Mouse (Mus musculus) liver, embryonic 15.5 days (tissue): ENCODE results near the gene Mvp. TPM values are rescaled to one million over a fixed set of nuclear protein-coding genes. Genes with fewer than 3 reads are reported as not detected.

ENCODE experiments used
- ATAC-seq: fragments of 200-750 bp; cut with Nextera tagmentation; 2 replicates; pipeline ENCODE4 v1.8.0; 2017; ENCODE audit warnings: moderate number of reproducible peaks, mild to moderate bottlenecking, moderate library complexity; ENCODE audit not compliant: insufficient read depth
- H3K27ac ChIP-seq: fragments of 300-500 bp; sonication (generic); replicated peaks from 2 replicates; pipeline ENCODE4 v1.5.1; 2015; ENCODE audit warnings: mild to moderate bottlenecking, inconsistent platforms
- H3K27me3 ChIP-seq: fragments of 300-500 bp; sonication (generic); 2 replicates; pipeline ENCODE4 v1.6.1; 2015; ENCODE audit warnings: mild to moderate bottlenecking, inconsistent platforms
- H3K36me3 ChIP-seq: fragments of 300-500 bp; sonication (generic); replicated peaks from 2 replicates; pipeline ENCODE4 v1.6.1; 2015; ENCODE audit warnings: moderate library complexity, mild to moderate bottlenecking, inconsistent platforms
- H3K4me1 ChIP-seq: fragments of 300-500 bp; sonication (generic); replicated peaks from 2 replicates; pipeline ENCODE4 v1.6.1; 2015; ENCODE audit warnings: inconsistent platforms
- H3K4me2 ChIP-seq: fragments of 300-500 bp; sonication (generic); 2 replicates; pipeline ENCODE4 v1.6.1; 2015; ENCODE audit warnings: moderate library complexity, mild to moderate bottlenecking, inconsistent platforms
- H3K4me3 ChIP-seq: fragments of 300-500 bp; sonication (generic); replicated peaks from 2 replicates; pipeline ENCODE4 v1.5.1; 2015; ENCODE audit warnings: mild to moderate bottlenecking, inconsistent platforms
- H3K9ac ChIP-seq: fragments of 300-500 bp; sonication (generic); 2 replicates; pipeline ENCODE4 v1.6.1; 2015; ENCODE audit warnings: moderate library complexity, mild to moderate bottlenecking, inconsistent platforms
- H3K9me3 ChIP-seq: fragments of 300-500 bp; sonication (generic); replicated peaks from 2 replicates; pipeline ENCODE4 v1.6.1; 2016; ENCODE audit warnings: inconsistent platforms
- WGBS: fragments of 180-500 bp; shearing (Covaris S2); methylation state at CpG from one replicate; pipeline ENCODE4 v1.1.7; 2015; ENCODE audit warnings: mixed read lengths; ENCODE audit not compliant: insufficient replicate concordance; 5-methylcytosine and 5-hydroxymethylcytosine counted together
- polyA plus RNA-seq: library from polyadenylated mRNA; unstranded; fragments of >200 nt; fragmentation: Nextera tagmentation; extraction: Ambion mirVana; gene quantifications from 2 replicates; pipeline ENCODE4 v1.2.1, GENCODE M21; 2015

The Mvp gene
- polyA plus RNA-seq, 1 experiment from 2014 or later = 9.2 TPM

- WGBS = under 1% methylated on average over 30 of the region's 30 CpGs
- peaks cover 62% of the 10 kb centered on the region for H3K36me3 ChIP-seq
Observed at GRCm38 (mm10) chr7:127024755-127025555, 10.5 kb upstream of the Mvp start.

GRCm38 (mm10) chr7:127023896-127024690 is 9.7 kb upstream of the Mvp start:
- 17% methylated on average over 19 of the region's 19 CpGs for WGBS
- peaks cover 53% of the 10 kb centered on the region for H3K36me3 ChIP-seq
- peak overlapping the region; percentile 97 for H3K27ac ChIP-seq
- no peaks in the 10 kb centered on the region for H3K27me3 ChIP-seq
- H3K4me3 ChIP-seq = peak overlapping the region; percentile 98
- no peak for ATAC-seq
- peak overlapping the region; percentile 98 for H3K4me2 ChIP-seq
- H3K4me1 ChIP-seq = peaks cover 69% of the 10 kb centered on the region
- H3K9me3 ChIP-seq = no peaks in the 10 kb centered on the region
- peak overlapping the region; percentile 99 for H3K9ac ChIP-seq

More at GRCm38 (mm10) chr7:127024755-127025555, 10.5 kb upstream of the Mvp start:
- peak; percentile 16 for ATAC-seq
- H3K9me3 ChIP-seq = no peaks in the 10 kb centered on the region
- no peaks in the 10 kb centered on the region for H3K27me3 ChIP-seq
- H3K9ac ChIP-seq = peak overlapping the region; percentile 99
- H3K4me1 ChIP-seq = peaks cover 73% of the 10 kb centered on the region
- peak overlapping the region; percentile 98 for H3K4me2 ChIP-seq
- H3K4me3 ChIP-seq = peak overlapping the region; percentile 98
- peak overlapping the region; percentile 97 for H3K27ac ChIP-seq

GRCm38 (mm10) chr7:127023272-127023691 is 8.9 kb upstream of the Mvp start:
- 79% methylated on average over 13 of the region's 13 CpGs for WGBS
- H3K27ac ChIP-seq = peak overlapping the region; percentile 97; the same call in 1 of the 2 replicates
- H3K4me3 ChIP-seq = peak overlapping the region; percentile 98
- H3K4me2 ChIP-seq = peak overlapping the region; percentile 98
- ATAC-seq = no peak
- no peaks in the 10 kb centered on the region for H3K9me3 ChIP-seq
- H3K4me1 ChIP-seq = peaks cover 66% of the 10 kb centered on the region
- H3K9ac ChIP-seq = peak overlapping the region; percentile 99
- no peaks in the 10 kb centered on the region for H3K27me3 ChIP-seq
- peaks cover 45% of the 10 kb centered on the region for H3K36me3 ChIP-seq

- Histone ChIP-seq H3K27me3 (no peaks in the 10 kb centered on the region), H3K27ac (peak overlapping the region; percentile 55; the same call in 1 of the 2 replicates), H3K4me2 (peak overlapping the region; percentile 98), H3K9me3 (no peaks in the 10 kb centered on the region), H3K9ac (peak overlapping the region; percentile 99; the same call in 1 of the 2 replicates), H3K4me3 (peak overlapping the region; percentile 98), H3K36me3 (peaks cover 39% of the 10 kb centered on the region), H3K4me1 (peaks cover 66% of the 10 kb centered on the region)
- 81% methylated on average over 7 of the region's 7 CpGs for WGBS
- ATAC-seq = no peak
Observed at GRCm38 (mm10) chr7:127022528-127023271, 8.3 kb upstream of the Mvp start.

- WGBS = 35% methylated on average over 5 of the region's 5 CpGs
- Histone ChIP-seq H3K27ac (peak overlapping the region; percentile 55; the same call in 1 of the 2 replicates), H3K9me3 (no peaks in the 10 kb centered on the region), H3K36me3 (peaks cover 36% of the 10 kb centered on the region), H3K27me3 (no peaks in the 10 kb centered on the region), H3K4me3 (peak overlapping the region; percentile 98), H3K4me2 (peak overlapping the region; percentile 98), H3K4me1 (peaks cover 67% of the 10 kb centered on the region), H3K9ac (peak overlapping the region; percentile 34; the same call in 1 of the 2 replicates)
- no peak for ATAC-seq
Observed at GRCm38 (mm10) chr7:127021563-127022527, 7.4 kb upstream of the Mvp start.

- H3K27ac ChIP-seq = peak within 1 kb of the TSS; percentile 55
- WGBS = 3% methylated on average over 37 of the region's 37 CpGs
- H3K36me3 ChIP-seq = peaks cover 36% of the 10 kb centered on the region
- peak within 1 kb of the TSS; percentile 98 for H3K4me2 ChIP-seq
- H3K9ac ChIP-seq = peak within 1 kb of the TSS; percentile 34
- peak within 1 kb of the TSS; percentile 39 for H3K4me3 ChIP-seq
- no peaks in the 10 kb centered on the region for H3K9me3 ChIP-seq
- H3K27me3 ChIP-seq = no peaks in the 10 kb centered on the region
- no peak for ATAC-seq
- H3K4me1 ChIP-seq = peaks cover 71% of the 10 kb centered on the region
Observed at GRCm38 (mm10) chr7:127020901-127021562, 6.6 kb upstream of the Mvp start, which contains the start of the genes Gm42742 and Prrt2. TSS of gene Gm42742 (minus strand) at chr7:127021097. TSS of gene Prrt2 (minus strand) at chr7:127021211.

- Histone ChIP-seq H3K4me2 (peak overlapping the region; percentile 70), H3K27me3 (no peaks in the 10 kb centered on the region), H3K36me3 (peaks cover 38% of the 10 kb centered on the region), H3K4me1 (peaks cover 74% of the 10 kb centered on the region), H3K9me3 (no peaks in the 10 kb centered on the region), H3K9ac (peak overlapping the region; percentile 34; the same call in 1 of the 2 replicates), H3K27ac (no peak overlapping the region; the same call in 1 of the 2 replicates), H3K4me3 (peak overlapping the region; percentile 39)
- 61% methylated on average over 5 of the region's 5 CpGs for WGBS
- no peak for ATAC-seq
Observed at GRCm38 (mm10) chr7:127020491-127020890, 6.1 kb upstream of the Mvp start.

GRCm38 (mm10) chr7:127020031-127020430 is 5.6 kb upstream of the Mvp start:
- H3K4me1 ChIP-seq = peaks cover 74% of the 10 kb centered on the region
- no peaks in the 10 kb centered on the region for H3K9me3 ChIP-seq
- H3K36me3 ChIP-seq = peaks cover 40% of the 10 kb centered on the region
- H3K4me2 ChIP-seq = peak overlapping the region; percentile 5; the same call in 1 of the 2 replicates
- H3K27me3 ChIP-seq = no peaks in the 10 kb centered on the region
- 0 out of 2 replicates have a peak overlapping the region, but pooled peaks have one; percentile 39 for H3K4me3 ChIP-seq
- no peak for ATAC-seq
- WGBS = 58% methylated on average over 3 of the region's 3 CpGs
- H3K9ac ChIP-seq = no peak overlapping the region
- no peak overlapping the region for H3K27ac ChIP-seq

- Histone ChIP-seq H3K9ac (no peak overlapping the region), H3K27me3 (no peaks in the 10 kb centered on the region), H3K36me3 (peaks cover 39% of the 10 kb centered on the region), H3K4me3 (no peak overlapping the region), H3K9me3 (no peaks in the 10 kb centered on the region), H3K27ac (no peak overlapping the region), H3K4me2 (no peak overlapping the region), H3K4me1 (peaks cover 74% of the 10 kb centered on the region)
- ATAC-seq = no peak
- WGBS = 63% methylated on average over 14 of the region's 14 CpGs
Observed at GRCm38 (mm10) chr7:127019306-127019960, 5.0 kb upstream of the Mvp start.
